Mouse (Mus musculus): Measurements from ENCODE around the gene Isoc2a.

Isoc2a gene

GRCm38 (mm10) chr7:4917494-4917893 is 40.5 kb downstream of the Isoc2a start:
- H3K4me1 ChIP-seq (replicated peaks; ENCODE audit: low read depth, low read length) = peaks cover 86% of the 10 kb centered on the region
- no peaks in the 10 kb centered on the region; the same call in 1 of the 2 replicates for H3K27me3 ChIP-seq (ENCODE audit: insufficient read depth, low read length)
- H3K9me3 ChIP-seq (ENCODE audit: low read length) = no peaks in the 10 kb centered on the region
- TF ChIP-seq CTCF (conservative IDR thresholded peaks at IDR 0.05; ENCODE audit: low read length) (no peak), NANOG (IDR thresholded peaks at IDR 0.05; ENCODE audit: borderline replicate concordance, low read length) (no peak), POU5F1 (IDR thresholded peaks at IDR 0.05; ENCODE audit: borderline replicate concordance, low read length) (no peak)
- no peak overlapping the region for H3K4me3 ChIP-seq (replicated peaks; ENCODE audit: low read length)
- H3K36me3 ChIP-seq (ENCODE audit: insufficient read depth, low read length) = peaks cover 34% of the 10 kb centered on the region

- peaks cover under 1% of the 10 kb centered on the region; the same call in 1 of the 2 replicates for H3K27me3 ChIP-seq (ENCODE audit: insufficient read depth, low read length)
- peak overlapping the region; percentile 64 for H3K4me3 ChIP-seq (replicated peaks; ENCODE audit: low read length)
- no peaks in the 10 kb centered on the region for H3K9me3 ChIP-seq (ENCODE audit: low read length)
- H3K36me3 ChIP-seq (ENCODE audit: insufficient read depth, low read length) = peaks cover 34% of the 10 kb centered on the region
- peaks cover 88% of the 10 kb centered on the region for H3K4me1 ChIP-seq (replicated peaks; ENCODE audit: low read depth, low read length)
- TF ChIP-seq CTCF (conservative IDR thresholded peaks at IDR 0.05; ENCODE audit: low read length) (no peak), NANOG (IDR thresholded peaks at IDR 0.05; ENCODE audit: borderline replicate concordance, low read length) (no peak), POU5F1 (IDR thresholded peaks at IDR 0.05; ENCODE audit: borderline replicate concordance, low read length) (no peak)
These were observed 41.7 kb downstream of the Isoc2a start for GRCm38 (mm10) chr7:4918681-4919080.

- H3K4me3 ChIP-seq (replicated peaks; ENCODE audit: low read length) = peak overlapping the region; percentile 64
- peaks cover 88% of the 10 kb centered on the region for H3K4me1 ChIP-seq (replicated peaks; ENCODE audit: low read depth, low read length)
- no peaks in the 10 kb centered on the region for H3K9me3 ChIP-seq (ENCODE audit: low read length)
- H3K27me3 ChIP-seq (ENCODE audit: insufficient read depth, low read length) = peaks cover 4% of the 10 kb centered on the region
- TF ChIP-seq NANOG (IDR thresholded peaks at IDR 0.05; ENCODE audit: borderline replicate concordance, low read length) (no peak), POU5F1 (IDR thresholded peaks at IDR 0.05; ENCODE audit: borderline replicate concordance, low read length) (no peak), CTCF (conservative IDR thresholded peaks at IDR 0.05; ENCODE audit: low read length) (no peak)
- peaks cover 34% of the 10 kb centered on the region for H3K36me3 ChIP-seq (ENCODE audit: insufficient read depth, low read length)
These were observed 42.1 kb downstream of the Isoc2a start for GRCm38 (mm10) chr7:4919096-4919495.

DNA sequence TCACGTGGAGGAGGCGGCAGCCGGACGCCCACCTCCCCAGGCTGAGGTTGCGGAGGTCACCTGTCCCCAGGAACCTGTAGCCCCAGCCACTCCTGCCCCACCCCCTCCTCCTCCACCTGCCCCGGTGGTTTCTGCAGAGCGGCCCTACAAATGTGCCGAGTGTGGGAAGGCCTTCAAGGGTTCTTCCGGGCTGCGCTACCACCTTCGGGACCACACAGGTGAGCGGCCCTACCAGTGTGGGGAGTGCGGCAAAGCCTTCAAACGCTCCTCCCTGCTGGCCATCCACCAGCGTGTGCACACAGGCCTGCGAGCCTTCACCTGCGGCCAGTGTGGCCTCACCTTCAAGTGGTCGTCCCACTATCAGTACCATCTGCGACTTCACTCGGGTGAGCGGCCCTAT is 43.0 kb downstream of the Isoc2a start:
- Histone ChIP-seq H3K36me3 (ENCODE audit: insufficient read depth, low read length) (peaks cover 34% of the 10 kb centered on the region), H3K4me1 (replicated peaks; ENCODE audit: low read depth, low read length) (peaks cover 92% of the 10 kb centered on the region), H3K27me3 (ENCODE audit: insufficient read depth, low read length) (peaks cover 13% of the 10 kb centered on the region), H3K4me3 (replicated peaks; ENCODE audit: low read length) (peak overlapping the region; percentile 74), H3K9me3 (ENCODE audit: low read length) (no peaks in the 10 kb centered on the region)
- TF ChIP-seq POU5F1 (IDR thresholded peaks at IDR 0.05; ENCODE audit: borderline replicate concordance, low read length) (no peak), CTCF (conservative IDR thresholded peaks at IDR 0.05; ENCODE audit: low read length) (no peak), NANOG (IDR thresholded peaks at IDR 0.05; ENCODE audit: borderline replicate concordance, low read length) (no peak)

GRCm38 (mm10) chr7:4920496-4920895 is 43.5 kb downstream of the Isoc2a start:
- Histone ChIP-seq H3K4me3 (replicated peaks; ENCODE audit: low read length) (peak overlapping the region; percentile 74), H3K27me3 (ENCODE audit: insufficient read depth, low read length) (peaks cover 18% of the 10 kb centered on the region), H3K4me1 (replicated peaks; ENCODE audit: low read depth, low read length) (peaks cover 97% of the 10 kb centered on the region), H3K36me3 (ENCODE audit: insufficient read depth, low read length) (peaks cover 34% of the 10 kb centered on the region), H3K9me3 (ENCODE audit: low read length) (no peaks in the 10 kb centered on the region)
- no peak for TF ChIP-seq CTCF (conservative IDR thresholded peaks at IDR 0.05; ENCODE audit: low read length)
- no peak for TF ChIP-seq POU5F1 (IDR thresholded peaks at IDR 0.05; ENCODE audit: borderline replicate concordance, low read length)
- TF ChIP-seq NANOG (IDR thresholded peaks at IDR 0.05; ENCODE audit: borderline replicate concordance, low read length) = no peak

DNA sequence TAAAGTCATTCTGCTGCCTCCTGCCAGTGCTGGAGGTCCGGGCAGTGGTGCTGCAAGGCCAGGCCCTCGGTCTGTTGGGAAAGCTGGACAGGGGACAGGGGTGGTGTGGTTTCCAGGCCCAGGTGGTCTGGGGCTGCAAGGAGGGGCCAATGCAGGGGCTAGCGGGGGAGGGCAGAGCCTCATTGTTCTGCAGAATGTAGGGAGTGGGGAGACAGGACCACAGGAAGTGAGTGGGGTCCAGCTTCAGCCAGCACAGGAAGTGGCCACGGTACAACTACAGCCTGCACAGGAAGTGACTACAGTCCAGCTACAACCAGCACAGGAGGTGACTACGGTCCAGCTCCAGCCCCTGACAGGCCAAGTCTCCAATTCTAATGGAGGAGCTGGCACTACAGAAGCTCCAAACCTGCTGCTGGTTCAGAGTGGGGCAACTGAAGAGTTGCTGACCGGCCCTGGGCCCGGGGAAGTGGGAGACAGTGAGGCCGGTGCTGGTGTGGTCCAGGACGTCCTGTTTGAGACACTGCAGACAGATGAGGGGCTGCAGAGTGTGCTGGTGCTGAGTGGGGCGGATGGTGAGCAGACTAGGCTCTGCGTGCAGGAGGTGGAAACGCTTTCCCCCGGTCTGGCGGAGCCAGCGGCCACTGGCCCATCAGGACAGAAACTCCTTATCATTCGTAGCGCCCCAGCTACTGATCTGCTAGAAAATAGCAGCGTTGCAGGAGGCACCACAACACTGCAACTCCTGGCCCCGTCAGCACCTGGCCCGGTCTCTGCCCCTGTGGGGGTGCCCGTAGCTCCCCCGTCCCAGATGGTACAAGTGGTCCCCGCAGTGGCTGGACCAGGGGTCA is 44.2 kb downstream of the Isoc2a start:
- Histone ChIP-seq H3K4me3 (replicated peaks; ENCODE audit: low read length) (peak overlapping the region; percentile 74), H3K36me3 (ENCODE audit: insufficient read depth, low read length) (peaks cover 33% of the 10 kb centered on the region), H3K4me1 (replicated peaks; ENCODE audit: low read depth, low read length) (peaks cover 96% of the 10 kb centered on the region), H3K27me3 (ENCODE audit: insufficient read depth, low read length) (peaks cover 23% of the 10 kb centered on the region), H3K9me3 (ENCODE audit: low read length) (no peaks in the 10 kb centered on the region)
- no peak for TF ChIP-seq POU5F1 (IDR thresholded peaks at IDR 0.05; ENCODE audit: borderline replicate concordance, low read length)
- TF ChIP-seq NANOG (IDR thresholded peaks at IDR 0.05; ENCODE audit: borderline replicate concordance, low read length) = no peak
- no peak for TF ChIP-seq CTCF (conservative IDR thresholded peaks at IDR 0.05; ENCODE audit: low read length)

DNA sequence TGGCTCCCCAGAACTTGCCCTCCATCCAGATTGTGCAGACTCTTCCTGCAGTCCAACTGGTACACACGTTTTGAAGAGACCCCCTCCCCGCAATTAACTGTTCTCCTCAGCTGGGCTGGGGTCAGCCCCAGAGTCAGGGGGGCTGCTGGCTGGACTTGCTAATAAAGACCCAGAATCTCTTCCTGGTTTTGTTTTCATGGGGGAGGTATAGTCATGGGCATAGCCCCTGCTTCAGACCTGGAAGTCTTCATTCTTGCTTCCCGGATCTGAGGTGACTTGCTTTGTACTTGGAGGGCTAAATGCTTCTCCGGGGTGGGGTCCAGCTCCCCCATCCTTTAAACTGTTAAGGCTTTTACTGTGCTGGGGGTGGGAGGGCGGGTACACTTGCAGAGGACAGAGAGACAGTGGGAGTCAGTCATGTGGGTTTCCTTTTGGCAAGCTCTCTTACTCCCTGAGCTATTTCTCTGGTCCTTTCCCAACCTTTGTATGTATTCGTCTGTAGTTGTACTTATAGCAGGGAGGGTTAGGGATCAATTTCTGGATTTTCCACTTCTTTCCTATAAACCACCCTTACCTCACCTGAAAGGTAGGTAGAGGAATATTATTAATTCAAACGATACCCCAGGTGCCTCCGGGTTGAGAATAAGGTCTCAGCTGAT is 45.0 kb downstream of the Isoc2a start, which contains the start of gene Nat14:
Nat14 (plus strand) TSS at position 205 of the 659 bp plus-strand sequence.
- Histone ChIP-seq H3K27me3 (ENCODE audit: insufficient read depth, low read length) (peaks cover 31% of the 10 kb centered on the region), H3K4me3 (replicated peaks; ENCODE audit: low read length) (peak within 1 kb of the TSS; percentile 74), H3K9me3 (ENCODE audit: low read length) (no peaks in the 10 kb centered on the region), H3K36me3 (ENCODE audit: insufficient read depth, low read length) (peaks cover 25% of the 10 kb centered on the region), H3K4me1 (replicated peaks; ENCODE audit: low read depth, low read length) (peaks cover 96% of the 10 kb centered on the region)
- TF ChIP-seq NANOG (IDR thresholded peaks at IDR 0.05; ENCODE audit: borderline replicate concordance, low read length) (no peak), CTCF (conservative IDR thresholded peaks at IDR 0.05; ENCODE audit: low read length) (no peak), POU5F1 (IDR thresholded peaks at IDR 0.05; ENCODE audit: borderline replicate concordance, low read length) (no peak)

- peaks cover 20% of the 10 kb centered on the region for H3K36me3 ChIP-seq (ENCODE audit: insufficient read depth, low read length)
- peaks cover 36% of the 10 kb centered on the region for H3K27me3 ChIP-seq (ENCODE audit: insufficient read depth, low read length)
- TF ChIP-seq POU5F1 (IDR thresholded peaks at IDR 0.05; ENCODE audit: borderline replicate concordance, low read length) = no peak
- no peak for TF ChIP-seq NANOG (IDR thresholded peaks at IDR 0.05; ENCODE audit: borderline replicate concordance, low read length)
- TF ChIP-seq CTCF (conservative IDR thresholded peaks at IDR 0.05; ENCODE audit: low read length) = no peak
- H3K4me3 ChIP-seq (replicated peaks; ENCODE audit: low read length) = peak overlapping the region; percentile 74
- H3K9me3 ChIP-seq (ENCODE audit: low read length) = no peaks in the 10 kb centered on the region
- peaks cover 97% of the 10 kb centered on the region for H3K4me1 ChIP-seq (replicated peaks; ENCODE audit: low read depth, low read length)
These were observed 45.6 kb downstream of the Isoc2a start for GRCm38 (mm10) chr7:4922508-4922907.
